Mouse (Mus musculus): ENCODE results near the gene Gpsm1.
A peak's percentile ranks its signal among the peaks of the same experiment; 100 is the strongest.

The Gpsm1 gene

DNA sequence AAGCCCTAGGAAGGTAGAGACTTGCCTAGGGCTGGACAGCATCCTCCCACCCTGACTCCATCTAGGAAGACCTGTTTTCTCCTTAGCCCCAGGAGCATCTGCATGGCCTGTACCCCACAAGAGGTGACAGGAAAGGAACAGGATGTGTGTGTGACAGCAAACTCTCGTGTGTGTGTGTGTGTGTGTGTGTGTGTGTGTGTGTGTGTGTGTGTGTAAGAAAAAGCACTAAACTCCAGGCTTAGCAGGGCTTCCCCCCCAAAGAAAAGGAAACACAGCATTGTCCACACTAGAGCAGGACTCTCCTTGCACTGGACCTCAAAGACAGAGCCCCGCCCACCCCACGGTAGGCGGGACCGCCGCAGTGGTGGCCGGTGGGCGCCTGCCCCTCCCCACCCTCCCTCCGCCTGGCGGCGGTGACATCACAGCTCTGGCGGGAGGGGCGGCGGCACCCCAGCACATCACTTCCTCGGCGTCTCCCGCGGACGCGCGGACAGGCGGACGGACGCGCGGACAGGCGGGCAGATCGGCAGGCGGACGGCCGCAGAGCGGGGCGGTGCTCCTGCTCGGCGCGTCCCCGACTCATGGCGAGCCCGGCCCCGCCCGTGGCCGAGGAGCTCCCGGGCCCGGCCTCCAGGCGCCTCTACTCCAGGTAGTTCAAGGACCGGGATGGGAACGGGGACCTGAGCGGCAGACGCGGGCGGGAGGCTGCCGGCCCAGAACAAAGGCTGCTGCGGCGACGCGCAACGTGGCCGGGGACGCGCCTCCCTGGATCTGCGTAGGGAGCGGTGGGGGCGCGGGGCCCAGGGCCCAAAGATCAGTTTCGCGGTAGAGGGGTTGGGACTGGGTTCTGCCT lies at the start of gene Gpsm1:
TSS of gene Gpsm1 (plus strand) at position 444 of the 853 bp plus-strand sequence.
- DNase-seq = peak; percentile 65

DNA sequence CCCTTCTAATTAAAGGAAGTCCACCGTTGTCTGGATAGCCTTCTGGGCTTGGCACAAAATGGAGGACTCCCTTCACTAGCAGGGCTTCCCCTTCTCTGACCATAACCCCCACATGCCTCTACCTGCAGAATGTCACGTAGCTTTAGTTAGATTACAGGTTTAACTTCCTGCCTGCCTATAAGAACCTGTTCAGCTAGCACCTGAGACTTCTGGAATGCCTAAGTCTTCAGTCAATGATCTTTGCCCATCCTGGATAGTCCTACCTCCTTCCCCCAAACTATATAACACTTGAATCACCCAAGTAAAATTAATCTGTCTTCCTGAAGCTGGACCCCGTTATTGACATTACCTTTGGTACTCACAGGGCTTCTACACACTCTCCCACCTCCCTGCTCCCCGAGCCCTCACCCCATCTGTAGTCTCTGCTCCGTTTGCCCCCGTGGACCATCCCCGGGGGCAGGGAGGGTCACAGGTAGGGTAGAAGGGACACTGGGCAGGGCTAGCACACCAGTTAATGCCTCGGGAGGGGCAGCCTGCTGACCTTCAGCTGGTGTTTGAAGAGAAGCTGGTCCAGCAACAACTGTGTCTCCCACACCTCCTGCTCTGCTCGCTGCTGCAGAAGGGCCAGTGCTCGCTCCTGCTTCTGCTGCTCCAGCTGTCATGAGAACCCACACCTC lies 49.1 kb upstream of the Gpsm1 start:
- DNase-seq = no peak

DNA sequence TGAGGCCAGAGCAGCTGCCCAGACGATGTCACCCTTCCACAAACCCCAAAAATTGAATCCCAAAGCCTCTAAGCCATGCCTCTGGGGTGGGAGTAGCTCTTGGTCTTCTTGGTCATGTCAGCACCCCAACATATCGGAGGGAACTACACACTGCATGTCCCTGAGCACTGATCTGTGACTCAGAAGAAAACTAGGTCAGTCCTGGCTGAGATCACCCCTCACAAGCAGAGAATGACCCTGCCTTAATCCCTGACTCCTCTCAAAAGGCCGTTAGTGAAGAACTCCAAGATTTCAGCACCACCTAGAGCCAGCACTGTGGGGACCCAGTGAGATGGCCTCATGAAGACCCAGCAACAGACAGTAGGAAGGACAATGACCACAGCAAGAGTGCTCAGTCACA lies 47.1 kb upstream of the Gpsm1 start:
- no peak for DNase-seq

DNA sequence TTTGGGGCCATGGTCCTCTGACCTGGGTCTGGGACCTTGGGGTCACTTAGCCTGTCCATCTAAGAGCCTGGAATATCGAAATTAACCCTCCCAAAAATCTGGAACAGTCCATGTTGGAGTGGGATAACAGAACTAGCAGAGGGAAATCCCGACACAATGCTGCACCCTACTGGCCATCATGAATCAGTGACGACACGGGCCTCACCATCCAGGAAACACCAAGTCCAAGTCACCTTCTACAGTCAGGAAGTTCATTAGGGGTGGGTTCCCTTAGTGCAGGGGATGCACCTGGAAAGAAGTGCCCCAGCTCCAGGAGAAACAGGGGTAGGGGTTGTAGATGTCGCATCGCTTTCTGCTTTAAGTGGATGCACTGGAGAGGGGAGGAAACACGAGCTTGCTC lies 41.7 kb upstream of the Gpsm1 start:
- peak; percentile 30 for DNase-seq

GRCm38 (mm10) chr2:26279712-26280111 lies 35.6 kb upstream of the Gpsm1 start:
- no peak for DNase-seq

DNA sequence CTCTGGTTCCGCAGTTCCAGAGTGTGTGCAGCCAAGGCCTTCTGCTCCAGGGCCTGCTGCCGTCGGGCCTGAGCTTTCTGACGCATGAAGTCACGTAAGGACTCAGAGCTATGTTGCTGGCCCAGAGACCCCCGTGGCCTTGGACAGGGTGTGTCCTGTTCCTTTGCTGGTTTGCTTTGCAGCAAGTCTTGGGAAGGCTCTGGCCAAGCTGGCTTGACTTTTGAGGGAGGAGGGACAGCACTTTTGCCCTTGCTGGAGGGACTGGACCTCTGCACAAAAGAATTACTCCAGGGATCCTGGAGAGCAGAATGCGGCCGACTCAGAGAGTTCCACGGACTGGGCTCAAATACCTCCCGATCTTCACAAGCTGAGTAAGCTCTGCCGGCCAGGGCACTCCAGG lies 34.7 kb upstream of the Gpsm1 start:
- DNase-seq = no peak

DNA sequence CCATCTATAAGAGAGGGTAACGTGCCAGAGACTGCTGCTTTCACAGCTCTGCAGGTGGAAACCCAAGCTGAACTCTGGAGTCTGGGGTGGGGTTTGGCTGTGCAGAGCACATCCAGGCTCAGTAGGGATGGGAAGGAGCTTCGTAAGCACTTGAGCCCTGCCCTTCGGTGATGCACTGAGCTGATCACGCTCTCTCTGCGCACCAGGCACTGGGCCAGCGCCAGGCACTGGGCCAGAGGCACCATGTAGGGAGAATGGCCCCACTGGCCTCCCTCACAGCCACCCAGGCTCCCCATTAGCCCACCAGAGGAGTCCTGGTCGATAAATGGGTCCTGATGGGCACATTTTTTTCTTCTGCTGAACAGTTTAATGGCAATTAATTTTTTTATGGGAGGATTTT lies 29.5 kb upstream of the Gpsm1 start:
- DNase-seq = no peak

DNA sequence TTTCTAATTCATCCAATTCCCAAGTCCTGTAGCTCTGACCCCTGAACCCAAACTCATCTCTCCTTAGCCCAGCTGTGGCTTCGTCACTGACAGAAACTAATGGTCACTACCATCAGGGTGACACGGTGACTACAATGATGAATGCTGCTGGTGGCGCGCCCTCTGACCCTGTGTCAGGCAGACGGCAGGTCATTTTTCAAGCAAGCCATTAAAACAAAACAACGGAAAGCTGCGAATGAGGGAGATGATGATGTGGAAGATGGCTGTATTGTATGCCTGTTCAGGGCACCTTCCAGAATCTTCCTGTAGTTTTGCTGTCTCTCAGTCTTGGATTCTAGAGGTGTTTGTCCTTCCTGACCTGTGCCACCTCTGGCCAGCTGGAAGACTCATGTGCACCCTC lies 28.9 kb upstream of the Gpsm1 start:
- DNase-seq = no peak

- no peak for DNase-seq
Observed at GRCm38 (mm10) chr2:26290133-26290532, 25.2 kb upstream of the Gpsm1 start.

GRCm38 (mm10) chr2:26294457-26294856 lies 20.9 kb upstream of the Gpsm1 start, which contains the start of gene Ccdc187:
Ccdc187 (minus strand) TSS chr2:26294557.
- DNase-seq = no peak

- no peak for DNase-seq
Observed at GRCm38 (mm10) chr2:26296606-26297195, 18.6 kb upstream of the Gpsm1 start.

GRCm38 (mm10) chr2:26298208-26298855 lies 17.0 kb upstream of the Gpsm1 start:
- no peak for DNase-seq

DNA sequence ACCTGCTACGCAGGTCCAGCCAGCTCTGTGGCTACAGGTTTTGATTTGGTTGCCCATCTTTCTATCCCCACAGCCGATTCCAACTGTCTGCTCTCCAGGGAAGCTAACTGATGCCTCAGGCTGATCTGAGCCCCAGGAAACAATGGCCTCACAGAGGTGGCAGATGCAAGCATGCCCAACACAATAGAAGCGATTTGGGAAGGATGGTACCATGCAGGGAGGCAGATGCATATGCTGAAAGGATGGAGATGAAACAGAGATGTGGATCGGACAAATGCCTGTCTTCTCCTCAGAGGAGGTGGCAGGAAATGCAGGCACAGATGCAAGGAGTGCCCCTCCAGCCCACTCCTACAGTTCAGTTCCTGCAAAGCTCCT lies 16.5 kb upstream of the Gpsm1 start:
- DNase-seq = no peak

DNA sequence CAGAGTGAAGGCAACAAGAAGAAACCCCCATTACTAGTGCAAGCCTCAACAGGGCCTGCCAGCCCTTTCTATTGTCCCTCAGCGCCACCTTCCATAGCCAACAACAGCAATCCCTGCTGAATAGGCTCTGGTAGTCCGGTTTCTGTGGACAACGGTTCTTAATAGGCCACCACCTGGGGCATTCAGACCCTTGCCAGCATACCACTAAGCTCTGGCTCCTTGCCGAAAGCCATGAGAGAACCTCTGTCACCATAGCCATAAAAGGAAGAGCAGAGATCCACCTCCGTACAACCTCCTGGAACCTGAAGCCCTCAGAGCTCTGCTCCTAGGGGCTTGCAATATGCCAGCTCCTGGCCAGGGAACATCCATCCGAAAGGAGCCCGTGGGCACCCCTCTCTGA lies 16.0 kb upstream of the Gpsm1 start:
- DNase-seq = no peak

- DNase-seq = no peak
Observed at GRCm38 (mm10) chr2:26300161-26300807, 15.0 kb upstream of the Gpsm1 start.

DNA sequence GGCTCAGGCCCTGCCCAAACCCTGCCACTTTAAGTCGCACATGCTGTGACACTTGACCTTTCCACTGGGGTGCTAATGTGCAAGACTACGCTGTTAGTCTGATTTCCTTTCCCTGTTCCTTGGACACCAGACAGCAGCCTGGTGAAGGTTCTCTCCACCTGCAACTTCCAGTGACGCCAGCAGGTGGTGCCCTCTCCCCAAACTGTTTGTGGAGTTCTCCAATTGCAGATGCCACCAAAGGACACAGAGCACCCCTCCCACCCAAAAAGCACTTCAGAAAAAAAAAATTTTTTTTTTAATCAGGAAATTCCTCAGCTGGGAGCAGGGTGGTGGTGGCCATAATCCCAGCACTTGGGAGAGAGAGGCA lies 14.5 kb upstream of the Gpsm1 start:
- DNase-seq = peak; percentile 76

- DNase-seq = no peak
Observed at GRCm38 (mm10) chr2:26302005-26302503, 13.3 kb upstream of the Gpsm1 start.

GRCm38 (mm10) chr2:26304711-26305110 lies 10.6 kb upstream of the Gpsm1 start:
- DNase-seq = no peak

DNA sequence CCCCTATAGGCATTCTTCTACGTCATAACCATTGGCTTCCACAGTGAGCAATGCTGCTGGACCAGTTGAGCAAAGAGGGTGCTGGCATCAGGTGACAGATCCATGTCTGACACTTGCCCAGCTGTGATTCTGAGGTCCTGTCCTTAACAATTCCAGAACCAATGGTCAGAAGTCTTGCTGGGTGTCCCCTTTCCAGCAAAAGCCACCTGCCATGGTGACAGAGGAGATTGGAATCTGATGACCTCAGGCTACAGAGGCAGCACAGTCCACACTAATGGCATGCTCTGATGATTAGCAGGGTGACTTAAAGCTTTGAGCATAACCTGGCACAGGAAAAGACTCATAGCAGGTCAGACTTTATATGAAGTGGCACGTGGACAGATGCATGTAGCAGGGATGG lies 9.8 kb upstream of the Gpsm1 start:
- no peak for DNase-seq

- DNase-seq = no peak
Observed at GRCm38 (mm10) chr2:26306702-26307101, 8.6 kb upstream of the Gpsm1 start.

DNA sequence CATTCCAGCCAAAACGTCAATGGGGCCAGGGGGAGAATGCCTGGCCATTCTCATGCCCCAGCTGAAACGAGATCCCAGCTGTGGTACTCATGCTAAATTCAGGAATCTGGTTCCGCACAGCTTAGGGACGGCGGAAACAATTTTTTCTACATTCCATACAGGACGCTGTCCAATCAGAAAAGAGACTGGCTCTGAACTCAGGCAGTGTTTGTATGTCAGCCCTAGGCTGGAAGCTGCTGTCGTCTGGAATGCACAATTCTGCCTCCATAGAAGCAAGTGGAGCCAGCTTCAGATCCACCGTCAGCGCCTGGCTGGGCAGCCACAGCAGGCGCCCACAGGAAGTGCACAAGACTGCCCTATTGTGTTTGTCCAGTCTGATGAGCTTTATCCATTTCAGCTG lies 5.6 kb upstream of the Gpsm1 start:
- peak; percentile 26 for DNase-seq

DNA sequence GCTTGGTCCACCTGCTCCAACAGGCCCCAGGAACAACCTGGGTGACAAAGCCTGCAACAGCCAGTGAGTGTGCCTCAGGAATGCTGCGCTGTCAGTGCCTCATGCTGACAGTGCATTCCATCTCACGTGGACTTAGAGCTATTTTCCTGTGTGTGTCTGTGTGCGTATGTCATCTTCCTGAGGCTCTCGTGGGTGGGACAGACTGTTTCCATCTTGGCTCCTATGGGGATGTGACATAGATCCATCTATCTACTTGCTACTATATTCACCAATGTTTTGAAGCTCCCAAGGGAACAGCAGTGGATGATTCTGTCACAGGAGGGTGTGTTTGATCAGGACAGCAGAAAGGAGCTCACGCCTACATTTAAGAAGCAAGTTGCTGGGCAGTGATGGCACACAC lies 3.4 kb upstream of the Gpsm1 start:
- DNase-seq = no peak

GRCm38 (mm10) chr2:26312812-26313211 lies 2.5 kb upstream of the Gpsm1 start:
- DNase-seq = no peak
